Mouse (Mus musculus) embryo, embryonic 9.5 days (tissue): ENCODE results near the gene Spert.

ENCODE experiments used
- DNase-seq: peaks from one replicate; pipeline ENCODE4 v3.0.0-alpha.2; 2017; ENCODE audit errors: extremely low spot score

The Spert gene

GRCm38 (mm10) chr14:75592978-75593377 is at the start of gene Spert:
Gene Spert (minus strand): TSS chr14:75593116.
- DNase-seq = no peak

- DNase-seq = no peak
Observed at GRCm38 (mm10) chr14:75642080-75642479, 49.2 kb upstream of the Spert start, which contains the start of gene Erich6b. Gene Erich6b (plus strand): TSS chr14:75642259.

GRCm38 (mm10) chr14:75641369-75641768 is 48.5 kb upstream of the Spert start:
- DNase-seq = no peak

GRCm38 (mm10) chr14:75640846-75641245 is 47.9 kb upstream of the Spert start:
- DNase-seq = peak; percentile 13

- no peak for DNase-seq
Observed at GRCm38 (mm10) chr14:75637641-75638040, 44.7 kb upstream of the Spert start.

GRCm38 (mm10) chr14:75636107-75636506 is 43.2 kb upstream of the Spert start:
- DNase-seq = peak; percentile 6

GRCm38 (mm10) chr14:75635350-75635749 is 42.4 kb upstream of the Spert start:
- no peak for DNase-seq

GRCm38 (mm10) chr14:75628870-75629269 is 36.0 kb upstream of the Spert start:
- DNase-seq = no peak

- DNase-seq = no peak
Observed at GRCm38 (mm10) chr14:75622984-75623383, 30.1 kb upstream of the Spert start.

- no peak for DNase-seq
Observed at GRCm38 (mm10) chr14:75616375-75616774, 23.5 kb upstream of the Spert start.

GRCm38 (mm10) chr14:75609176-75609575 is 16.3 kb upstream of the Spert start:
- DNase-seq = no peak

GRCm38 (mm10) chr14:75583870-75584269 is 9.0 kb downstream of the Spert start:
- no peak for DNase-seq

- no peak for DNase-seq
Observed at GRCm38 (mm10) chr14:75579010-75579409, 13.9 kb downstream of the Spert start.

GRCm38 (mm10) chr14:75566303-75566702 is 26.6 kb downstream of the Spert start:
- no peak for DNase-seq

- no peak for DNase-seq
Observed at GRCm38 (mm10) chr14:75565534-75566140, 27.3 kb downstream of the Spert start.

- DNase-seq = no peak
Observed at GRCm38 (mm10) chr14:75561577-75562331, 31.2 kb downstream of the Spert start.

GRCm38 (mm10) chr14:75541731-75542130 is 51.2 kb downstream of the Spert start:
- peak; percentile 75 for DNase-seq

- peak; percentile 53 for DNase-seq
Observed at GRCm38 (mm10) chr14:75540996-75541350, 51.9 kb downstream of the Spert start.

- DNase-seq = no peak
Observed at GRCm38 (mm10) chr14:75540216-75540995, 52.5 kb downstream of the Spert start.

- no peak for DNase-seq
Observed at GRCm38 (mm10) chr14:75539205-75539604, 53.7 kb downstream of the Spert start.
